Mouse (Mus musculus) bone marrow macrophage, adult 2 months (primary cell): ENCODE measurements around the gene Cblb.

Experiments
- CTCF ChIP-seq: IDR thresholded peaks from 2 replicates; pipeline ENCODE4 v1.5.1; 2012; ENCODE audit warnings: low read depth, mild to moderate bottlenecking, low read length, moderate library complexity
- POLR2A ChIP-seq: IDR thresholded peaks from 2 replicates; pipeline ENCODE4 v1.6.1; 2012; ENCODE audit warnings: mild to moderate bottlenecking, low read depth, low read length, borderline replicate concordance

- no peak for TF ChIP-seq CTCF
- TF ChIP-seq POLR2A, result no peak
Observed at GRCm38 (mm10) chr16:52064309-52065105, 33.5 kb downstream of the Cblb start.
